Mouse (Mus musculus): ENCODE measurements around the gene Fbxo33. TPM values are rescaled to one million over a fixed set of nuclear protein-coding genes. Genes with fewer than 3 reads are reported as not detected.

Gene Fbxo33
- total RNA-seq (2012; rRNA removed) = 35.3 and 40.0 TPM in 2 replicates
- polyA plus RNA-seq (2012; ENCODE audit: insufficient read depth in 1 of 2, insufficient read length in 2 of 2, low read depth in 1 of 2, low replicate concordance in 2 of 2, missing spikeins in 1 of 2) = 10 to 100 TPM in 1 of 2 experiments, not detected in 1; 20.8 TPM

DNA sequence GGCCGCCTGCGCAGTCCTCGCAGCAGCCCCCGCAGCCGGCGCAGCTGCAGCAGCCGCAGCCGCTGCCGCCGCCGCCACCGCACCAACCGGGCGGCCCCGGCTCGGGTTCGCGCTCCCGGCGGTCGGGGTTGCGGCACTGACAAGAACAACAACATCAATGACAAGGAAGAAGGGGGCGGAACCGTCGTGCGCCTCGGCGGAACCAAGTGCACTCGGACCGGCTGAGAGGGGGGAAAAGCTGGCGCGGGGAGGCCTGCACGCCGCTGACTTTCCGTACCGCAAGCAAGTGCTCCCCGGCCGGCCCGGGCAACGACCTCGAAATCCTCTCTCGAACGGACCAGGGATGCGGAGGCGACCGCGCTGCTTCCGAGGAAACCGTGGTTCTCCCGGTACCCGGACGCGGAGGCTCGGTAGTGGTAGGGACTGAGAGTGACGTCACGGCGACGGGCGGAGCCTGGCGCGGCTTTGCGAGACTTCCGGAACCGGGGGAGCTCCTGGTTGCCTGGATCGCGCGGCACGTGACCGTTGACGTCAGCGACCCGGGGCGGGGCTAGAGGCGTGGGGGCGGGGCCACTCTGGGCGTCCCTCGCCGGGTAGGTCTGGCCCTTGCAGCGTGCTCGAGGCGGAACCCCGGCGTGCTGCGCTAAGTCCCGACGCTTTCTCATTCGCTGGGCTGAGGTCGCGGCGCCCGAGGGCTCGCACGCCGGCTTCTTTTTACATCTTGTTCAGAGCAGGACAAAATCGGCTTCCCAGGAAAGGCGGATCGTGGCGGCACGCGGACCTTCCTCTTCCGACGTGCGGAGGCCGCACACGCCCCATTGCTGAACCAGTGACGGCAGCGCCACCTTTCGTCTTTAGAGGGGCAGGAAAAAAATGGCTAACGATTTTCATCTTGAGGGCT lies at the start of gene Fbxo33:
TSS of gene Fbxo33 (minus strand) at position 401 of the 901 bp plus-strand sequence.
- 0 out of 2 replicates have a peak, but pooled peaks have one; percentile 47 for TF ChIP-seq TBP (IDR thresholded peaks at IDR 0.05; ENCODE audit: low read depth, low read length)
- TF ChIP-seq POLR2AphosphoS2 (IDR thresholded peaks at IDR 0.05; ENCODE audit: low read length) = peak; percentile 66; the same call in 1 of the 2 replicates
- no peak for TF ChIP-seq MYB (IDR thresholded peaks at IDR 0.05; ENCODE audit: low read depth, low read length)
- 0 out of 2 replicates have a peak, but pooled peaks have one; percentile 21 for TF ChIP-seq MAZ (IDR thresholded peaks at IDR 0.05; ENCODE audit: low read depth, low read length)
- peak; percentile 99 for TF ChIP-seq USF1 (IDR thresholded peaks at IDR 0.05; ENCODE audit: low read depth, low read length)
- TF ChIP-seq CHD1 (IDR thresholded peaks at IDR 0.05; ENCODE audit: low read depth, low read length) = peak; percentile 99
- peak; percentile 93 for TF ChIP-seq MXI1 (IDR thresholded peaks at IDR 0.05; ENCODE audit: low read depth, low read length)
- peak; percentile 19; the same call in 1 of the 2 replicates for TF ChIP-seq KAT2A (conservative IDR thresholded peaks at IDR 0.05; ENCODE audit: low read depth, low read length)
- peak; percentile 49; the same call in 1 of the 2 replicates for TF ChIP-seq ZMIZ1 (IDR thresholded peaks at IDR 0.05; ENCODE audit: low read depth, low read length)
- TF ChIP-seq NRF1 (IDR thresholded peaks at IDR 0.05; ENCODE audit: insufficient read depth, low read depth, low read length, poor library complexity, severe bottlenecking) = 0 out of 2 replicates have a peak, but pooled peaks have one; percentile 26
- TF ChIP-seq MEF2A (IDR thresholded peaks at IDR 0.05; ENCODE audit: extremely low read depth, insufficient replicate concordance, low read depth, low read length, poor library complexity, severe bottlenecking) = no peak
- peak; percentile 92 for TF ChIP-seq MYC (IDR thresholded peaks at IDR 0.05; ENCODE audit: low read depth, low read length)
- peak; percentile 12 for TF ChIP-seq ETS1 (IDR thresholded peaks at IDR 0.05; ENCODE audit: low read depth, low read length)
- peak; percentile 67 for TF ChIP-seq NELFE (IDR thresholded peaks at IDR 0.05; ENCODE audit: low read depth, low read length)
- TF ChIP-seq SIN3A (IDR thresholded peaks at IDR 0.05; ENCODE audit: low read length) = peak; percentile 87
- no peak for TF ChIP-seq MAFK (IDR thresholded peaks at IDR 0.05; ENCODE audit: borderline replicate concordance, low read depth, low read length)
- peak; percentile 69 for TF ChIP-seq RAD21 (IDR thresholded peaks at IDR 0.05; ENCODE audit: low read depth, low read length)
- TF ChIP-seq BHLHE40 (IDR thresholded peaks at IDR 0.05; ENCODE audit: borderline replicate concordance, low read depth, low read length) = peak; percentile 78
- TF ChIP-seq CTCF (IDR thresholded peaks at IDR 0.05 in 2 of 3, conservative IDR thresholded peaks at IDR 0.05 in 1 of 3; ENCODE audit: control insufficient read depth in 1 of 3, insufficient read depth in 1 of 3, low read depth in 2 of 3, low read length in 3 of 3, poor library complexity in 1 of 3, severe bottlenecking in 1 of 3) = peak; percentile 47 to 78 (median 75)
- TF ChIP-seq ELF1 (IDR thresholded peaks at IDR 0.05; ENCODE audit: low read depth, low read length) = peak; percentile 90
- peak; percentile 39 for TF ChIP-seq ZC3H11A (IDR thresholded peaks at IDR 0.05; ENCODE audit: low read depth, low read length)
- peak; percentile 70 to 85; a peak in 3 of 4 replicates for TF ChIP-seq POLR2A (IDR thresholded peaks at IDR 0.05; ENCODE audit: control insufficient read depth in 1 of 2, insufficient read depth in 1 of 2, low read depth in 1 of 2, low read length in 2 of 2, poor library complexity in 1 of 2)
- peak; percentile 56 to 95; a peak in 3 of 4 replicates for TF ChIP-seq USF2 (IDR thresholded peaks at IDR 0.05; ENCODE audit: borderline replicate concordance in 1 of 2, insufficient read depth in 1 of 2, low read depth in 1 of 2, low read length in 2 of 2)
- no peak for TF ChIP-seq EP300 (IDR thresholded peaks at IDR 0.05; ENCODE audit: low read depth in 1 of 2, low read length in 2 of 2)
- TF ChIP-seq POLR2AphosphoS5 (IDR thresholded peaks at IDR 0.05; ENCODE audit: borderline replicate concordance, low read depth, low read length) = no peak
- TF ChIP-seq SMC3 (IDR thresholded peaks at IDR 0.05; ENCODE audit: low read depth, low read length) = peak; percentile 67
- TF ChIP-seq MAX (IDR thresholded peaks at IDR 0.05; ENCODE audit: low read length) = peak; percentile 96
- no peak; the same call in 1 of the 2 replicates for TF ChIP-seq ZNF384 (IDR thresholded peaks at IDR 0.05; ENCODE audit: low read depth, low read length)
- TF ChIP-seq HCFC1 (IDR thresholded peaks at IDR 0.05; ENCODE audit: low read depth, low read length) = peak; percentile 83
- no peak for TF ChIP-seq E2F4 (IDR thresholded peaks at IDR 0.05; ENCODE audit: borderline replicate concordance, low read depth, low read length)
- Histone ChIP-seq H3K79me2 (ENCODE audit: control insufficient read depth, insufficient read depth, low read length, poor library complexity) (peaks cover 25% of the 10 kb centered on the region), H3K4me1 (ENCODE audit: control insufficient read depth in 1 of 2, insufficient read depth in 2 of 2, low read length in 2 of 2) (peaks cover 12 to 13% of the 10 kb centered on the region in 2 experiments), H3K36me3 (ENCODE audit: control insufficient read depth in 1 of 2, insufficient read depth in 2 of 2, low read length in 2 of 2) (peaks cover 0 to 29% of the 10 kb centered on the region in 2 experiments; a peak in 2 of 4 replicates), H3K4me3 (ENCODE audit: control insufficient read depth in 1 of 2, insufficient read depth in 1 of 2, low read depth in 2 of 2, low read length in 2 of 2) (peak within 1 kb of the TSS; percentile 64 to 99), H3K27me3 (ENCODE audit: control insufficient read depth in 1 of 2, insufficient read depth in 2 of 2, low read length in 2 of 2) (no peaks in the 10 kb centered on the region), H3K9ac (ENCODE audit: control insufficient read depth, low read depth, low read length, poor library complexity, severe bottlenecking) (peak within 1 kb of the TSS; percentile 88), H3K9me3 (replicated peaks; ENCODE audit: insufficient read depth, low read length) (no peaks in the 10 kb centered on the region), H3K27ac (ENCODE audit: control insufficient read depth, low read depth, low read length) (peak within 1 kb of the TSS; percentile 93)
- peak; percentile 97 for DNase-seq (ENCODE audit: low read depth, low spot score)
